Mouse (Mus musculus) urinary bladder, adult 2 months (tissue): ENCODE measurements around the gene Nudt16l1. TPM values are rescaled to one million over a fixed set of nuclear protein-coding genes. Genes with fewer than 3 reads are reported as not detected.

Experiments used
- DNase-seq: peaks from one replicate; pipeline ENCODE4 v3.0.0; 2022; ENCODE audit warnings: low spot score
- polyA plus RNA-seq: library from polyadenylated mRNA; depleted of rRNA; stranded (reverse); fragments of >200 nt; gene quantifications from 2 replicates; pipeline ENCODE4 v1.2.3, GENCODE M21; 2012; rRNA removed

Nudt16l1 gene
- polyA plus RNA-seq, 1 experiment = 64.6 TPM

GRCm38 (mm10) chr16:4956609-4957008, 18.0 kb downstream of the Nudt16l1 start:
- no peak for DNase-seq

- DNase-seq = no peak
Measured at GRCm38 (mm10) chr16:4957446-4957845, 18.9 kb downstream of the Nudt16l1 start.

- DNase-seq = no peak
Measured at GRCm38 (mm10) chr16:4960260-4960659, 21.7 kb downstream of the Nudt16l1 start.

GRCm38 (mm10) chr16:4963346-4963745, 24.8 kb downstream of the Nudt16l1 start:
- no peak for DNase-seq

DNA sequence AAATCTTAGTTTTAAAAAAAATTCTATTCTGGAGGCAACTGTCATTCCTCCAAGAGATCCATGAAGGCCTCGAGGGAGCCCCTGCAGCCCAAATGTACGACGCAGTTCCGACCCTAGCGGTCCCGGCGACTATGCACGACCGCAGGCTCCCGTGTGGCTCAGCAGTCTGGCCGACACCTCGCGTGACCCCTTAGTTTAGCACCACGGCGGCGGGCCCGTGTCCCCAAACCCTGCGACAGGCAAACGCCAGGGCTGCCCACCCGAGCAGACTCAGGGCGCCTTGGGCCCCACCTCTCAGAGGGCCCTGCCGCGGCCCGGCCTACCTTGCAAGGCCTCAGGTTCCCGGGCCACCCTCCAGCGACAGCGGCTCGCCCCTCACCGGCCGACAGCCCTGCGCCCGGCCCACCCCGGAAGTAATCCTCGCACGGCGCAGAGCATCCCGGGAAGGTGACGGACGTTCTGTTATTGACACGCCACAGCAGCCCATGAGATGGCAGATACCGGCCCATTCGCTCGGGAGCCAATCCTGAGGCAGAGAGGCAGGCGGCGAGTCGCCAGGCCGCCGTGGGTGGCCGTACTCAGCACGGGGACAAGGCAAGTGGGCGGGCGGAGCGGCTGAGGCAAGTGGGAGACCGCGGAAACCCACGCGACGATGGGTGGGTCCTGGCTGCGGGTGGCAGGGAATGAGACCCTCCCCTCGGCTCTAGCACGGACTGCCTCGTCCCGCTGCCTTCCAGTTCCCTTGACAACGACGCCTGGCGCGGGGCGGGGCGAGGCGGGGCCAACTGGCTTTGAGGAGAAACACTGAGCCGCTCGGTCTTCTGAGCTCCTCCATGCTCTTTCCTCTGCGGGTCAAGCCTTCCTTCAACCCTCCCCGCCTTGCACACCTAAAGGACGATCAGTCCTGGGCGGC, 25.5 kb downstream of the Nudt16l1 start, which contains the start of gene Anks3:
TSS of gene Anks3 (minus strand) at position 409 of the 913 bp plus-strand sequence.
- DNase-seq = peak; percentile 92

DNA sequence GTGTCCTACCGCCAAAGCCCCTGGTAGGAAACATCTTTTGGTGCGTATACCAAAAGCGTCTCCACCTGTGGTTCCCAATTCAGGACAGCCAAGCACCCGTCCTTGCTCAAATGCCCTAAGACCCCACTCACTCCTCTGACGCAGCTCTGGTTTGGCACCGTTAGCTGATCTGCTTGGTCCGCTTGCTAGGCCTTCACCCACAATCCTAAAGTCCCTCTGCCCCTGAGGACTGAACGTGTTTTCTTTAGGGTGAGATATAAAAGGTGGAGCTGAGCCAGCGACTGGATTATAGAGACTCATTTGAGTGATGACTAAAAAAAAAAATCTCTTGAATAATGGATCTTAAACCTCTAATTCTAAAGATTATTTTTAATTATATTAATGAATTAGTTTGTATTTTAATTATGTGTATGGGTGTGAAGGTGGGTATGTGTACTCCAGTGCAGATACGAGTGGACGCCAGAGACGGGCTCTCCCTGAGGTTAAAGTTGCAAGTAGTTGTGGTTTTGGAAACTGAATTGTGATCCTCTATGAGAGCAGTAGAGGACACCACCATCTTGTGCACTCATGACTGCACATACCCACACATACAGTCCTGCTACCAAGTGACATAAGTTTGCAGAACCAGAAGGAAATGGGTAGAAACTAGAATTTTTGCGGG, 26.3 kb downstream of the Nudt16l1 start:
- no peak for DNase-seq

DNA sequence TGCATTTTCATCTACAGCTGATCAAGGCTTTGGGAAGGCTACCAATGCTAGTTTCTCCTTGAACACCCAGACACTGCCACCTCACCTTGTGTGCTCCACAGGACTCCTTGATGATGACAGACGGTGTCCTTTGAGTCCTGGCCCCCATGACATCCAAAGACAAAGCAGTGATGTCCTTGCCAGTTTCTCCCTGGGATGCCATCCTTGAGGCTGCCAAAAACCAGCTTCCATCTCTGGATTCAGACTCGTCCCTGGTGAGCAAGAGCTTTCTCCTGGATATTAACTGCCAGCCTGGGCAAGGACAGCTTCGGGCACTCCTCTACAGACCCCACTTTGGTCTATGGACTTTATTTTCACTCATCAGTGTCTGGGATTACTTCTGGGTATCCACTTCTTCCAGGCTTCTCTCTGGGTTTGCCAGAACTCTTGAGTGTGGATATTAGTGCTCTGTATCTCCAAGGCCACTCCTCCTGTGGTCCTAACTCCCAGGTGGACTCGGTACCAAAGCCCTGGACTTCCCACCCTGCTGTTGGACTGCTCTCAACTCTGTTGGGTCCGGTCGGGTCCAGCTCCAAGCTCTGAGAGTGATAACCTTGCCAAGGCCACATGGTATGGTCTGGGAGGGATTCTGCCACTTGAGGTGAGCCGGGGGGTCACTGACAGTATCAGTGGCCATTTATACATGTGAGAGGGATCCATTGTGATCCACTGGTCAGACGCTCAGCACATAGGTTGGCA, 27.0 kb downstream of the Nudt16l1 start:
- no peak for DNase-seq

DNA sequence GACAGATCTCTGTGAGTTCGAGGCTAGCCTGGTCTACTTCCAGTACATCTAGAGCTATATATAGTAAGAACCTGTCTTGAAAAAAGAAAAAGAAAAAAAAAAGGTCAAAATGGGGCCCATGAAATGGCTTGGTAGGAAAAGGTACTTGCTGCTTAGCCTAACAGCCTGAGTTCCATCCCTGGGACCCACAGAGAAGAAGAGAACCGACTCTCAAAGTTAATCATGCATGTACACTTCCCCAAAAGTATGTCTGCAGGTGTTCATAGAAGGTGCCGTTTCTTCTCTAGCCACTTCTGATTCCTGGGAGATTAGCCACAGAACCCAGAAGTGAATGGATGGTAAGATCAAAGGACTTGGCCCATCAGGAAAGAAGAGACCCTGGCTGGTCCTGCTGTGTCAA, 29.9 kb downstream of the Nudt16l1 start:
- DNase-seq = no peak

GRCm38 (mm10) chr16:4969055-4969843, 30.7 kb downstream of the Nudt16l1 start:
- no peak for DNase-seq

DNA sequence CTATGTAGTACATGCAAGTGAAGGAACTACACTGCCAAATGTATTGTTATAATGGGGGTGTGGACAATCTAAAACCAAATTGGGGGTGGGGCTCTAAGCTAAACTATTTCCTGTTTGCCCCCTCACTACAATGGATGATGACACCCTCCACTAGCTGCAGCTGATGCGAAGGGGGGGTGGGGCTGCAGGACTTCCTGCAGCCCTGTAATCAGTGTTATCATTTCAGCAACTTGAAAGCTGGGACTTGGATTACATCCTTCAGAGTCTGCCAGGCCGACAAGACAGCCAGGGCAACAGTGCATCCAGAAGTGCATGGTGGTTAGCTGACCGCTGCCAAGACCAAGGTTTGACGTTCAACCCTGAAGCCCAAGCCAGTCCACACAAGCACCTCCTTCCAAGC, 33.1 kb downstream of the Nudt16l1 start:
- no peak for DNase-seq

DNA sequence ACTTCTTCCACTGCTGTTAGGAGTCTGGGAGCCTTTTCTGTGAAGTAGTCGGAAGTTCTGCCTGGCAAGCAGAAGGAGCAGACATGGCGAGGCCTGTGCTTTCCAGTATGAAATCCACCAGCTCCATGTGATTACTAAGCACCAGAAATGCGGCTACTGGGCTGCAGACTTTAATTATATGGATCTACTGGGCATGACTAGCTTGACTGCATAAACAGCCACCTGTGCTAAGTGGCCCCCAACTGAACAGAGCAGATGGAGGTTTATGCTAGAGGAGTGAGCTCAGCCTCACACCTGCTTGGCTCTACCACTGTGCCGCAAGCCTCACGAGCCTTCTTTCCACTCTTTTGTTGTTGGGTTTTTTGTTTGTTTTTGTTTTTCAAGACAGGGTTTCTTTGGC, 36.0 kb downstream of the Nudt16l1 start:
- DNase-seq = no peak

GRCm38 (mm10) chr16:4976180-4976579, 37.6 kb downstream of the Nudt16l1 start:
- DNase-seq = no peak

- DNase-seq = no peak
Measured at GRCm38 (mm10) chr16:4978275-4979051, 39.9 kb downstream of the Nudt16l1 start.

DNA sequence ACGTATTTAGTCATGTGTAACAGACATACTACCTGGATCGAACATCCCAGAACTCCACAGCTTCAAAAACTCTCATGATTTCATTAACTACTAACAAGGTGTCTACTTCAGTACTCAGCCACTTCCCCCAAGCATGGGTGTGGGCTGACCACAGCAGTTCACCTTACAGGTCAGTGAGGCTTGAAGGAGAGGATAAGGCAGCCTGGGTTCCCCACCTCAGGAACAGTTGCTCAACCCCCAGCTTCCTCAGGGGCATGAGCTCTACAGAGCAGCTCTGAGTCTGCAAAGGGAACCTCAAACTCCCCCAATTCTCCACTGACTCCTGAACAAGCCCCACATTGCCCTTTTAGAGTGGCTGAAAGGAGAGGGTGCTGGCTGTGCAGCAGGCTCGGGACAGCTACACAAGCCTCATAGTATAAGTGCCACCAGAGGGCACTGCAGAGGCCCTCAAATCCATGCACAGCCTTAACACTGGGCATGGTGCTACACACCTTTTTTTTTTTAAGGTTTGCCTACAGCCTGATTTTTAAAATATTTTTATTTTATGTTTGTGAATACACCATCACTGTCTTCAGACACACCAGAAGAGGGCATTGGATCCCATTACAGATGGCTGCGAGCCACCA, 41.3 kb downstream of the Nudt16l1 start:
- no peak for DNase-seq

- no peak for DNase-seq
Measured at GRCm38 (mm10) chr16:4984717-4985116, 46.2 kb downstream of the Nudt16l1 start.

Other genes starting within 250 kb of the Nudt16l1 start
- 8.3 and 12.0 TPM in 2 replicates for gene Nmral1, start 219.4 kb upstream of the Nudt16l1 start, polyA plus RNA-seq
- gene Hmox2, start 212.4 kb upstream of the Nudt16l1 start, polyA plus RNA-seq = 54.0 and 59.1 TPM in 2 replicates
- gene Cdip1, start 148.5 kb upstream of the Nudt16l1 start, polyA plus RNA-seq = 41.1 and 51.1 TPM in 2 replicates
- gene 4930562C15Rik, start 103.3 kb upstream of the Nudt16l1 start, polyA plus RNA-seq = 0.09 TPM in 1 of 2 replicates, not detected in the other
- gene Ubald1, start 58.4 kb upstream of the Nudt16l1 start, polyA plus RNA-seq = 21.5 and 41.1 TPM in 2 replicates
- gene Mgrn1, start 52.5 kb upstream of the Nudt16l1 start, polyA plus RNA-seq = 84.0 and 91.8 TPM in 2 replicates
- gene Anks3, start 25.4 kb downstream of the Nudt16l1 start, polyA plus RNA-seq = 56.9 and 77.5 TPM in 2 replicates
- gene Sept12, start 59.1 kb downstream of the Nudt16l1 start, polyA plus RNA-seq = 0.19 and 0.21 TPM in 2 replicates
- gene Smim22, start 68.5 kb downstream of the Nudt16l1 start, polyA plus RNA-seq = 72.4 and 92.6 TPM in 2 replicates
- 59.9 and 64.7 TPM in 2 replicates for gene Rogdi, start 74.8 kb downstream of the Nudt16l1 start, polyA plus RNA-seq
- 79.8 and 84.7 TPM in 2 replicates for gene Glyr1, start 111.1 kb downstream of the Nudt16l1 start, polyA plus RNA-seq
- gene Ubn1, start 111.3 kb downstream of the Nudt16l1 start, polyA plus RNA-seq = 32.5 and 33.1 TPM in 2 replicates
- 22.7 and 33.1 TPM in 2 replicates for gene Ppl, start 193.7 kb downstream of the Nudt16l1 start, polyA plus RNA-seq
- 0.13 and 0.18 TPM in 2 replicates for gene Sec14l5, start 208.3 kb downstream of the Nudt16l1 start, polyA plus RNA-seq